Comparison of ENCODE assay signal across 21 mouse cellular contexts in the genomic region with DNA sequence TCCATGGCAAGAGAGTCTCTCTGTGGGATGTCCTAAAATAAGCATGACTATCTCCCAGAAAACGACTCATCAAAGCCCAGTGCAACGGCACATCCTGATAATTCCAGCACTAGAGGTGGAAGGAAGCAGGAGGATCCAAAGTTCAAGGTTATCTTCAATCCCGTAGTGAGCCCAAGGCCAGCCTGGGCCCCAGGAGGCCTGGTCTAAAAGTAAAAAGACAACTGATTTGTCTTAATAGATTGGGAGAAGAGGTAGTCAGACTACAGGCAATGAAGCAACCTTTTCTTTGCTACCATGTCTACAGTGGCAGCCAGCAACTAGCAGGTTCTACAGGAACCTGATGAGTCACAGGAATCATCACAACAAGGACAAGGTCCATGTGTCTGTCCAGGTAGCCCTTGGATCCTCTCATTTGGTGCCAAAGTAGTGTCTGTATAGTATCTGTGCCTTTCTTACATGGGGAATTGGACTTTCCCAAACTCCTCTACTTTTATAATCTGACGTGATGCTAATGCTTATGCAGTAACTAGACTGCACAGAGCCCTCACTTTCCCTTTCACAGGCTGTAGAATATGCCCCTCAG. TPM values are rescaled to one million over a fixed set of nuclear protein-coding genes. Genes with fewer than 3 reads are reported as not detected.
DNase-seq lines count a peak whose midpoint lies in the region; ATAC-seq and TF ChIP-seq lines count a peak whose summit lies in the region.
"Had no signal": no experiment of that assay in that cellular context is flagged by ENCODE, and none has a peak within 500 bp of the region (broad histone marks: within the 10 kb centered on the region; RNA-seq: fewer than 3 reads in every experiment).

No protein-coding gene starts in this region.

- no peak overlapping the region for H3K4me2 ChIP-seq in liver, embryonic 12.5 days
- H3K4me2 ChIP-seq: embryonic facial prominence, embryonic 13.5 days; embryonic facial prominence, embryonic 15.5 days; forebrain, embryonic 12.5 days had no signal

- H3K4me3 ChIP-seq in liver, adult 2 months (ENCODE audit: insufficient read depth, low read depth, low read length) = no peak overlapping the region
- no peak overlapping the region for H3K4me3 ChIP-seq in liver, embryonic 12.5 days
- H3K4me3 ChIP-seq: embryonic facial prominence, embryonic 13.5 days; embryonic facial prominence, embryonic 15.5 days; erythroblast, embryonic 14.5 days; forebrain, embryonic 10.5 days; forebrain, embryonic 12.5 days had no signal

- H3K9ac ChIP-seq in liver, adult 2 months (ENCODE audit: low read depth, low read length) = no peak overlapping the region
- H3K9ac ChIP-seq in liver, embryonic 12.5 days = no peak overlapping the region
- H3K9ac ChIP-seq: embryonic facial prominence, embryonic 13.5 days; embryonic facial prominence, embryonic 15.5 days; forebrain, embryonic 12.5 days had no signal

- no peaks in the 10 kb centered on the region for H3K36me3 ChIP-seq in liver, adult 2 months (ENCODE audit: control insufficient read depth, insufficient read depth, low read length)
- H3K36me3 ChIP-seq in liver, embryonic 12.5 days = no peaks in the 10 kb centered on the region
- H3K36me3 ChIP-seq: embryonic facial prominence, embryonic 13.5 days; embryonic facial prominence, embryonic 15.5 days; forebrain, embryonic 10.5 days; forebrain, embryonic 12.5 days had no signal

- 25% methylated on average over 4 of the region's 4 CpGs for WGBS in liver, adult 2 months
- WGBS in liver, embryonic 12.5 days (ENCODE audit: insufficient replicate concordance) = 62% methylated on average over 4 of the region's 4 CpGs

- H3K79me2 ChIP-seq in liver, adult 2 months (ENCODE audit: control insufficient read depth, insufficient read depth, low read length) = peaks cover 33% of the 10 kb centered on the region; the same call in 1 of the 2 replicates

- TF ChIP-seq CTCF in liver, adult 2 months (IDR thresholded peaks at IDR 0.05; ENCODE audit: low read depth, low read length) = no peak

- peak; percentile 13 for DNase-seq in adrenal gland, adult 2 months
- no peak for DNase-seq in adrenal gland, postnatal 10 days
- peak; percentile 55 for DNase-seq in heart, adult 11 months
- no peak for DNase-seq in heart, adult 18-20 months
- peak; percentile 82 for DNase-seq in liver, adult 2 months (ENCODE audit: extremely low read depth, low read depth, low spot score)
- DNase-seq: adrenal gland, adult 8-10 months; cerebellum, adult 11 months; cerebellum, adult 18-20 months; cerebellum, adult 8-10 months; cerebellum, adult 9-11 months; cerebellum, postnatal 14 days; cerebellum, postnatal 36 days; embryo, embryonic 11 days had no signal

- H3K4me1 ChIP-seq in liver, adult 2 months (ENCODE audit: control insufficient read depth, insufficient read depth, low read length) = peaks cover 30% of the 10 kb centered on the region
- H3K4me1 ChIP-seq in liver, embryonic 12.5 days = no peaks in the 10 kb centered on the region
- H3K4me1 ChIP-seq: embryonic facial prominence, embryonic 13.5 days; embryonic facial prominence, embryonic 15.5 days; forebrain, embryonic 10.5 days; forebrain, embryonic 12.5 days had no signal

- no peak for TF ChIP-seq POLR2A in liver, adult 2 months (IDR thresholded peaks at IDR 0.05; ENCODE audit: extremely low read depth, insufficient read depth, low read length)

- no peaks in the 10 kb centered on the region for H3K9me3 ChIP-seq in liver, embryonic 12.5 days (replicated peaks)
- H3K9me3 ChIP-seq: embryonic facial prominence, embryonic 13.5 days; embryonic facial prominence, embryonic 15.5 days; forebrain, embryonic 10.5 days; forebrain, embryonic 12.5 days had no signal

- H3K27me3 ChIP-seq in liver, adult 2 months (ENCODE audit: control insufficient read depth, insufficient read depth, low read length) = no peaks in the 10 kb centered on the region
- H3K27me3 ChIP-seq in liver, embryonic 12.5 days (replicated peaks) = no peaks in the 10 kb centered on the region
- H3K27me3 ChIP-seq: embryonic facial prominence, embryonic 13.5 days; embryonic facial prominence, embryonic 15.5 days; forebrain, embryonic 12.5 days had no signal

- H3K27ac ChIP-seq in liver, adult 2 months (replicated peaks; ENCODE audit: insufficient read depth, low read depth, low read length) = peak overlapping the region; percentile 65
- no peak overlapping the region for H3K27ac ChIP-seq in liver, embryonic 12.5 days
- H3K27ac ChIP-seq: embryonic facial prominence, embryonic 13.5 days; embryonic facial prominence, embryonic 15.5 days; forebrain, embryonic 10.5 days; forebrain, embryonic 12.5 days had no signal

- no peak for ATAC-seq in liver, embryonic 12.5 days
- ATAC-seq: forebrain, embryonic 14.5 days; forebrain, embryonic 16.5 days had no signal

RNA-seq across cellular contexts. Expression of gene March5, which starts 18.9 kb away (rescaled TPM):
- total RNA-seq in adrenal gland, adult 2 months (2021) = 100 to 1,000 TPM in 1 of 2 experiments, 10 to 100 TPM in 1; 97.0 to 117 TPM
- 42.9 and 77.8 TPM in 2 replicates for polyA plus RNA-seq in adrenal gland, adult 2 months (2012; rRNA removed)
- total RNA-seq in adrenal gland, postnatal 10 days (2021) = 100 to 1,000 TPM; 145 to 152 TPM
- total RNA-seq in heart, adult 18-20 months (2021) = 10 to 100 TPM; 83.4 to 86.0 TPM
- 84.0 and 93.1 TPM in 2 replicates for total RNA-seq in liver, adult 2 months (2014; rRNA removed)
- 33.8 and 38.5 TPM in 2 replicates for polyA plus RNA-seq in liver, adult 2 months (2012; rRNA removed)
- 159 and 164 TPM in 2 replicates for polyA plus RNA-seq in liver, embryonic 12.5 days (2016; fragmentation: Nextera tagmentation; extraction: Ambion mirVana)

RNA-seq across cellular contexts. Expression of gene Cpeb3, which starts 19.9 kb away (rescaled TPM):
- 10 to 100 TPM; 17.0 to 17.2 TPM for total RNA-seq in adrenal gland, adult 2 months (2021)
- 26.4 and 31.4 TPM in 2 replicates for polyA plus RNA-seq in adrenal gland, adult 2 months (2012; rRNA removed)
- total RNA-seq in adrenal gland, postnatal 10 days (2021) = 10 to 100 TPM; 14.2 to 26.8 TPM
- 10 to 100 TPM; 75.0 to 78.1 TPM for total RNA-seq in heart, adult 18-20 months (2021)
- 6.4 and 8.9 TPM in 2 replicates for total RNA-seq in liver, adult 2 months (2014; rRNA removed)
- polyA plus RNA-seq in liver, adult 2 months (2012; rRNA removed) = 4.3 TPM in 2 replicates
- polyA plus RNA-seq in liver, embryonic 12.5 days (2016; fragmentation: Nextera tagmentation; extraction: Ambion mirVana) = 2.6 and 3.2 TPM in 2 replicates

Comparison
In these comparisons a context has a peak if more than half of its experiments do, and no peak if none do; other contexts are left out.
1. DNase-seq: peak in adrenal gland, adult 2 months (single experiment), heart, adult 11 months (single experiment) and liver, adult 2 months (single experiment); none in adrenal gland, postnatal 10 days (single experiment) and heart, adult 18-20 months (0 of 2).